In genomic region chr17:57095855-57096622, GRCm38 (mm10) we compare ENCODE assay signal across 9 mouse cellular contexts. TPM values are rescaled to one million over a fixed set of nuclear protein-coding genes. Genes with fewer than 3 reads are reported as not detected.
DNase-seq lines count a peak whose midpoint lies in the region; ATAC-seq and TF ChIP-seq lines count a peak whose summit lies in the region.
"Had no signal": no experiment of that assay in that cellular context is flagged by ENCODE, and none has a peak within 500 bp of the region (broad histone marks: within the 10 kb centered on the region; RNA-seq: fewer than 3 reads in every experiment).

No protein-coding gene starts in this region.

- TF ChIP-seq CTCF in small intestine, adult 2 months (IDR thresholded peaks at IDR 0.05; ENCODE audit: extremely low read depth, insufficient read length, insufficient replicate concordance, low read depth, low read length), result no peak

- peak overlapping the region; percentile 56 for H3K4me2 ChIP-seq in heart, embryonic 12.5 days
- H3K4me2 ChIP-seq in kidney, embryonic 14.5 days (replicated peaks; ENCODE audit: low read depth, low read length), result peak overlapping the region; percentile 36

- H3K9me3 ChIP-seq in heart, embryonic 12.5 days (replicated peaks), result no peaks in the 10 kb centered on the region
- no peaks in the 10 kb centered on the region for H3K9me3 ChIP-seq in kidney, embryonic 14.5 days (ENCODE audit: control insufficient read depth, low read length)

- peak; percentile 10; the same call in 1 of the 2 replicates for TF ChIP-seq POLR2A in small intestine, adult 2 months (IDR thresholded peaks at IDR 0.05; ENCODE audit: low read depth, low read length)

- H3K27me3 ChIP-seq in heart, embryonic 12.5 days (replicated peaks), result peaks cover 5% of the 10 kb centered on the region
- no peaks in the 10 kb centered on the region for H3K27me3 ChIP-seq in kidney, embryonic 14.5 days (ENCODE audit: control insufficient read depth, insufficient read depth, low read length)
- H3K27me3 ChIP-seq in small intestine, adult 2 months (ENCODE audit: control insufficient read depth, insufficient read depth, low read length), result no peaks in the 10 kb centered on the region

- peak; percentile 72 for ATAC-seq in heart, embryonic 12.5 days (ENCODE audit: insufficient number of reproducible peaks, low FRiP score)
- ATAC-seq in kidney, embryonic 14.5 days (ENCODE audit: low FRiP score, low TSS enrichment), result peak; percentile 89

- no peak overlapping the region for H3K27ac ChIP-seq in heart, embryonic 12.5 days (ENCODE audit: poor library complexity, severe bottlenecking)
- no peak overlapping the region for H3K27ac ChIP-seq in kidney, embryonic 14.5 days (ENCODE audit: low read depth, low read length)
- H3K27ac ChIP-seq in small intestine, adult 2 months (ENCODE audit: insufficient read depth, low read depth, low read length), result no peak overlapping the region

- peak overlapping the region; percentile 32; the same call in 1 of the 2 replicates for H3K9ac ChIP-seq in heart, embryonic 12.5 days
- no peak overlapping the region; the same call in 1 of the 2 replicates for H3K9ac ChIP-seq in kidney, embryonic 14.5 days (ENCODE audit: low read depth, low read length)

- H3K4me3 ChIP-seq in heart, embryonic 12.5 days, result peak overlapping the region; percentile 24
- peak overlapping the region; percentile 14 for H3K4me3 ChIP-seq in kidney, embryonic 14.5 days (ENCODE audit: low read length)
- H3K4me3 ChIP-seq in small intestine, adult 2 months (ENCODE audit: low read depth, low read length), result peak overlapping the region; percentile 61
- H3K4me3 ChIP-seq: erythroblast, embryonic 14.5 days had no signal

- DNase-seq in spleen, postnatal 36 days (ENCODE audit: low spot score in 2 of 2), result peak; percentile 35 to 56
- DNase-seq in spleen, postnatal 14 days (ENCODE audit: low spot score in 2 of 2), result no peak
- DNase-seq in embryo, embryonic 11 days, result peak; percentile 68
- DNase-seq in lung, postnatal 10 days, result peak; percentile 86
- DNase-seq in layer of hippocampus, postnatal 14 days (ENCODE audit: low spot score in 2 of 2), result no peak

- no peaks in the 10 kb centered on the region for H3K36me3 ChIP-seq in heart, embryonic 12.5 days
- no peaks in the 10 kb centered on the region for H3K36me3 ChIP-seq in kidney, embryonic 14.5 days (ENCODE audit: control insufficient read depth, insufficient read depth, low read length)
- no peaks in the 10 kb centered on the region for H3K36me3 ChIP-seq in small intestine, adult 2 months (ENCODE audit: control insufficient read depth, insufficient read depth, low read length)

- WGBS in heart, embryonic 12.5 days, result 3% methylated on average over 18 of the region's 19 CpGs
- 3% methylated on average over 18 of the region's 19 CpGs for WGBS in kidney, embryonic 14.5 days
- WGBS in small intestine, adult 2 months, result 7% methylated on average over 18 of the region's 19 CpGs

- peaks cover 5% of the 10 kb centered on the region for H3K4me1 ChIP-seq in heart, embryonic 12.5 days (replicated peaks)
- H3K4me1 ChIP-seq in kidney, embryonic 14.5 days (ENCODE audit: control insufficient read depth, insufficient read depth, low read length), result no peaks in the 10 kb centered on the region
- peaks cover 8% of the 10 kb centered on the region; the same call in 1 of the 2 replicates for H3K4me1 ChIP-seq in small intestine, adult 2 months (ENCODE audit: control insufficient read depth, insufficient read depth, insufficient read length, low read length)

RNA-seq across cellular contexts. Expression of gene Tubb4a, which starts 8.5 kb away (rescaled TPM):
- polyA plus RNA-seq in heart, embryonic 12.5 days (2016; fragmentation: Nextera tagmentation; extraction: Ambion mirVana), result 9.4 and 11.3 TPM in 2 replicates
- 23.3 and 23.8 TPM in 2 replicates for polyA plus RNA-seq in kidney, embryonic 14.5 days (2014; fragmentation: Nextera tagmentation; extraction: Ambion mirVana)
- 3.3 TPM in 2 replicates for polyA plus RNA-seq in small intestine, adult 2 months (2012; rRNA removed)
- 100 to 1,000 TPM; 714 to 754 TPM for total RNA-seq in layer of hippocampus, postnatal 14 days (2021)
- polyA plus RNA-seq: erythroblast, embryonic 14.5 days had no signal

RNA-seq across cellular contexts. Expression of gene Tnfsf9, which starts 9.1 kb away (rescaled TPM):
- polyA plus RNA-seq in heart, embryonic 12.5 days (2016; fragmentation: Nextera tagmentation; extraction: Ambion mirVana), result 5.3 and 7.1 TPM in 2 replicates
- polyA plus RNA-seq in kidney, embryonic 14.5 days (2014; fragmentation: Nextera tagmentation; extraction: Ambion mirVana), result 9.8 and 10.1 TPM in 2 replicates
- polyA plus RNA-seq in small intestine, adult 2 months (2012; rRNA removed), result 2.3 and 2.6 TPM in 2 replicates
- total RNA-seq in layer of hippocampus, postnatal 14 days (2021), result under 1 TPM; 0.50 to 0.60 TPM

RNA-seq across cellular contexts. Expression of gene Dennd1c, which starts 17.7 kb away (rescaled TPM):
- 0.66 and 1.4 TPM in 2 replicates for polyA plus RNA-seq in heart, embryonic 12.5 days (2016; fragmentation: Nextera tagmentation; extraction: Ambion mirVana)
- polyA plus RNA-seq in kidney, embryonic 14.5 days (2014; fragmentation: Nextera tagmentation; extraction: Ambion mirVana), result 3.4 and 4.4 TPM in 2 replicates
- polyA plus RNA-seq in small intestine, adult 2 months (2012; rRNA removed), result 9.1 and 13.6 TPM in 2 replicates
- total RNA-seq in layer of hippocampus, postnatal 14 days (2021), result 1 to 10 TPM; 1.4 to 2.9 TPM

RNA-seq across cellular contexts. Expression of gene Slc25a23, which starts 36.4 kb away (rescaled TPM):
- polyA plus RNA-seq in heart, embryonic 12.5 days (2016; fragmentation: Nextera tagmentation; extraction: Ambion mirVana), result 15.5 and 17.2 TPM in 2 replicates
- 12.9 and 13.2 TPM in 2 replicates for polyA plus RNA-seq in kidney, embryonic 14.5 days (2014; fragmentation: Nextera tagmentation; extraction: Ambion mirVana)
- 13.3 and 14.3 TPM in 2 replicates for polyA plus RNA-seq in small intestine, adult 2 months (2012; rRNA removed)
- total RNA-seq in layer of hippocampus, postnatal 14 days (2021), result 100 to 1,000 TPM; 338 to 358 TPM

RNA-seq across cellular contexts. Expression of gene Crb3, which starts 37.1 kb away (rescaled TPM):
- 0.27 and 0.94 TPM in 2 replicates for polyA plus RNA-seq in heart, embryonic 12.5 days (2016; fragmentation: Nextera tagmentation; extraction: Ambion mirVana)
- 46.4 and 48.7 TPM in 2 replicates for polyA plus RNA-seq in kidney, embryonic 14.5 days (2014; fragmentation: Nextera tagmentation; extraction: Ambion mirVana)
- 184 and 395 TPM in 2 replicates for polyA plus RNA-seq in small intestine, adult 2 months (2012; rRNA removed)
- 1 to 10 TPM in 1 of 2 experiments, under 1 TPM in 1; 0.79 to 1.6 TPM for total RNA-seq in layer of hippocampus, postnatal 14 days (2021)

Comparison
In these comparisons a context has a peak if more than half of its experiments do, and no peak if none do; other contexts are left out.
1. DNase-seq: peak in spleen, postnatal 36 days (2 of 2), embryo, embryonic 11 days (single experiment) and lung, postnatal 10 days (single experiment); none in spleen, postnatal 14 days (0 of 2) and layer of hippocampus, postnatal 14 days (0 of 2).
2. Peak in every context shown above with its lines, with median percentiles within 50 percentile points of each other: H3K4me3 ChIP-seq.